Mouse (Mus musculus) embryonic stem cell, embryonic (primary cell): ENCODE measurements around the gene Ifitm1.
"Not testable (repeated sequence)": the region's sequence is repeated elsewhere in the genome, so short reads cannot be mapped to it uniquely, and the experiment has no call there.

Experiments
- CTCF ChIA-PET, 4 experiments: fragments of 300-600 bp in 2 of 4; fragments of 350-600 bp in 2 of 4; sonication (Branson Sonifier 250); formaldehyde crosslinking; loops; one replicate each; lab custom pipeline; 2022; ENCODE audit warnings: inconsistent platforms in 2 of 4; lab: Charles Lee
- POLR2A ChIA-PET, 4 experiments: fragments of 300-600 bp in 2 of 4; fragments of 350-600 bp in 2 of 4; sonication (Branson Sonifier 250); formaldehyde crosslinking; loops; one replicate each; lab custom pipeline; 2022; ENCODE audit warnings: antibody characterized with exemption in 4 of 4, inconsistent platforms in 1 of 4; lab: Charles Lee

The Ifitm1 gene

GRCm38 (mm10) chr7:141008938-141009660 lies 42.1 kb downstream of the Ifitm1 start:
- ChIA-PET CTCF (interaction anchor here (0.6 to 3.9 kb wide), 37 partner anchors 11 to 634 kb away, joined by 3 to 45 read pairs (median 4); partner anchors contain the start of gene Pgghg (in 1 of the 4)), POLR2A (interaction anchor here in 3 of 4 experiments (0.5 to 6.8 kb wide), 39 partner anchors 16 to 386 kb away, joined by 3 to 45 read pairs (median 5); partner anchors contain the start of genes Ifitm1 (in 2 of the 3), Ifitm2 (in 2 of the 3), B4galnt4 (in 1 of the 3) and Gm45717 (in 1 of the 3))

DNA sequence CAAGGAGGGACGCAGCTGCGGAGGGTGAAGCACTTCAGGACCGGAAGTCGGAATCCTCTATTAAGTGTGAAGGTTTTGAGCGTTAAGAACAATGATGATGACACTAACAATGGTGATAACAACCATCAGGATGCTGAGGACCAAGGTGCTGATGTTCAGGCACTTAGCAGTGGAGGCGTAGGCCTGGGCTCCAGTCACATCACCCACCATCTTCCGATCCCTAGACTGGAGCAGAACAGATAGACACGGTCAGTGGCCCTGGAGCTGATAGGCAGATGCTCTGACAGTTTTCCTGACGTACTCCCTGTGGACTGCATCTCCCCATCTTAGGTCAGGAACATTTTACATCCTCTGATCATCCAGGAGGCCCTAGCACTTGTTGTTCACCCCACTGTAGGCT lies 42.6 kb downstream of the Ifitm1 start:
- CTCF ChIA-PET = interaction anchor here in 2 of 4 experiments (0.7 to 3.9 kb wide), 11 partner anchors 10 to 166 kb away, joined by 3 to 45 read pairs (median 11); partner anchors contain the start of gene Pgghg (in 1 of the 2)
- POLR2A ChIA-PET = interaction anchor here in 3 of 4 experiments (0.6 to 6.8 kb wide), 17 partner anchors 16 to 105 kb away, joined by 3 to 45 read pairs (median 4); partner anchors contain the start of genes Gm45717 (in 1 of the 3), Ifitm1 (in 1 of the 3) and Ifitm2 (in 1 of the 3)

DNA sequence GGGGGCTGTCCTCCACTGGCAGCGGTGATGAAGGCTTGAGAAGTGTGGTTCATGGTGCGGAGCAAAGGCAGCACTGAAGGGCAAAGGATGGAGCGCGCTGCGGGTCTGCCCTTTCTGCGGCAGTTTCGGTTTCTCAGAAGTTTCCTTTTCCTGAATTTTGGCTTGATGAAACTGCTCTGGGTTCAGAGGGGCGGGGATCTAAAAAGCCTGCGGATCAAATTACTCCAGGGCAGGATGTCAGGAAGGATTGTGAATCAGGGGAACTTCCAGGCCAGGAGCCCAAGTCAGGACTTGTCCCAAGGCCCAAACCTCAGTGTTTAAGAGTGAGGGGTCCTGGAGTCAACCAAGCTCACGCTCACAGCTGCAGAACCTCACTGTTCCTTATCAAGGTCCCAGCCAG lies 43.6 kb downstream of the Ifitm1 start, which contains the start of gene Ifitm3:
Ifitm3 (minus strand) TSS at position 178 of the 400 bp plus-strand sequence.
- CTCF ChIA-PET = interaction anchor here in 2 of 4 experiments (0.9 to 3.9 kb wide), 3 partner anchors 11 to 37 kb away, joined by 3 to 45 read pairs (median 3); no protein-coding TSS in a partner anchor
- POLR2A ChIA-PET = interaction anchor here in 3 of 4 experiments (1.0 to 7.0 kb wide), 12 partner anchors 15 to 53 kb away, joined by 3 to 47 read pairs (median 9); partner anchors contain the start of genes Gm45717 (in 1 of the 3) and Ifitm2 (in 1 of the 3)

DNA sequence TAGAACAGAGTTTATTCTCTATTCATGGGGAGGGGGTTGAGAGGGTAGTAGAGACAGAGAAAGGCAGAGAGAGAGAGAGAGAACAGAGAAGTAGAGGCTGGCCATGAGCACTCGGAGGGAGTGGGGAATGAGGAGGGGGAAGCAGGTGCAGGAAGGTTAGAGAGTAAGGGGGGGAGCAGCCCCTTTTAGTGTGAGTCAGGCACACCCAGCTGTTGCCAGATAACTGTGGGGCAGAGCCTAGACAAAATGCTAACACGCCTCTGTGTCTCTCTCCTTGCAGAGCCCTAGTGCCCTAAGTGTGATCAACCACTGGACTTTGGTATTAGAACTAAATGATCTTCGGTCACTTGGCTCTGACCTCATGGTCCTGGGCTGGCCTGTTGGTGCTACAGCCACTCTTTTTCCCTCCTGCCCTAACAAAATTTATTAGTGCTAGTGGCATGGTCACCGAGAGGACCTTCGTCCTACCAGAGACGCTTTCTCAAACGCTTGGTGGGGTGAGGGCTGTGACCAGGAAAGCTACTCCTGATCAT lies 44.3 kb downstream of the Ifitm1 start:
- CTCF ChIA-PET = interaction anchor here in 3 of 4 experiments (0.5 to 1.4 kb wide), 5 partner anchors 14 to 108 kb away, joined by 3 to 6 read pairs (median 3); no protein-coding TSS in a partner anchor
- POLR2A ChIA-PET = interaction anchor here in 2 of 4 experiments (1.0 to 7.0 kb wide), 10 partner anchors 10 to 54 kb away, joined by 3 to 47 read pairs (median 6); partner anchors contain the start of genes Gm45717 (in 1 of the 2) and Ifitm2 (in 1 of the 2)

DNA sequence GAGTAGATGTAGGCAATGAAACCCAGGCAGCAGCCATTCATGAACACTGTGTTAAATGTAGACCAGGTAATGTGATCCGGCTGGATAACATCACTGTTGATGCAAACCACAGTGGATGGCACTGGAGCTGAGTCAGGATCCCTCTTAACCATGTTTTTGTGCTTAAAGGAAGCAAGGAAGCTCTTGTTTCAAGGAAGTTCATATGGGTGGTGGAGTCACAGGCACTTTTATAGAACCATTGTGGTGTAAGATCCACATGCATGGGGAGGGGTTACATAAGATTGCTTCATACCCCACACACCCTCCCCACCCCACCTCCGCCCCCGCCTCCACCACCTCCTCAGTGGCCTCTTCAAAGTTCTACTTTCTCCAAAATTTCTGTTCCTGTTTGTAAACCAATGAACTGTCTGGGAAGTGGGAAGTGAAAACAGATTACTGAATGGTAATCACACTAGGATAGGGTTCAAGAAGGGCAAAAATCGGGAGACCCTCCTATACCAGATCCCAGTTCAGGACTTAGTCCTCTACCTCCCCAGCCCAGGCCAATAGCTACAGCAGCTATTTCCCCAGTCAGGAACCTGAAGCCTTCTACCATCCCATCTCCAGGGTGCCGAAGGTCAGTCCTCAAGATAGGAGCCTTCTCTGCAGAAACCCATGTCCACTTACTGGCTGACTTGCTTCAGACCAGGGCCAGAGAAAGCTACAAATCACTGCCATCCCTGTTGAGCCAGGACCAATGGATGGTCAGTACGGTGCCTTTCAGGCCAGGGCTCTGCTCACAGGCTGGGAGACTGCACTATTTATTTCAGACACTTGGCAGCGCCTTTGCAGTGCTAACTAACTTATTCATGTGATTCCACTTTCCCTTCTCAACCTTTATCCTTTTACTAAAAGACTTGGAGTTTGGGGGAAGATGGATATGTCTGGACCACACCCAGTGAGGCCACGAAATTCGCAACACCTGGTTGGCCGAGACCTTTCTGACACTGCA lies 50.0 kb downstream of the Ifitm1 start:
- POLR2A ChIA-PET = interaction anchor here in 3 of 4 experiments (0.5 to 7.0 kb wide), 12 partner anchors 9 to 985 kb away, joined by 3 to 47 read pairs (median 4); partner anchors contain the start of gene Rassf7 (in 1 of the 3)
- CTCF ChIA-PET = interaction anchor here in 2 of 4 experiments (0.7 to 0.9 kb wide), 2 partner anchors 32 to 161 kb away, joined by 3 read pairs; partner anchors contain the start of gene Gm45785 (in 1 of the 2)

DNA sequence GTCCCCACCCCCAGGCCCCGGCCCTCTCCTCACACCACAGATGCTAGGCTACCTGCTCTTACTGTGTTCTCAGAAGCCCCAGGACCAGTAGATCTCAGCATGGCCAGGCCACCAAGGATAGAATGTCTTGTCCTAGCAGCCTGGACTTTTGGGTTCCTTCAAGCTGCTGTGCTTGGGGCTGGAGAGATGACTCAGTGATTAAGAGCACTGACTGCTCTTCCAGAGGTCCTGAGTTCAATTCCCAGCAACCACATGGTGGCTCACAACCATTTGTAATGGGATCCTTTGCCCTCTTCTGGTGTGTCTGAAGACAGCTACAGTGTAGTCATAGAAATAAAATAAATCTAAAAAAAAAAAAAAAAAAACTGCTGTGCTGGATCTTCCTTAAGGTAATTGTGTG lies 50.8 kb downstream of the Ifitm1 start, which contains the start of gene Ifitm6:
Ifitm6 (minus strand) TSS at position 101 of the 400 bp plus-strand sequence.
- CTCF ChIA-PET = not testable (repeated sequence)
- POLR2A ChIA-PET = interaction anchor here in 1 of 4 experiments (1.1 to 7.0 kb wide), 4 partner anchors 8 to 198 kb away, joined by 3 to 47 read pairs (median 4); partner anchors contain the start of gene Rassf7

GRCm38 (mm10) chr7:141019028-141019427 lies 52.0 kb downstream of the Ifitm1 start:
- CTCF ChIA-PET = interaction anchor here in 1 of 4 experiments (0.6 kb wide), 1 partner anchor 44 kb away, joined by 3 read pairs; no protein-coding TSS in a partner anchor
- POLR2A ChIA-PET = interaction anchor here in 1 of 4 experiments (1.0 to 1.4 kb wide), 3 partner anchors 14 to 45 kb away, joined by 3 to 4 read pairs (median 4); no protein-coding TSS in a partner anchor
